Mouse (Mus musculus) thymus, adult 2 months (tissue): ENCODE measurements at regions not wholly inside any gene's neighbourhood (a gene's known extent, or its start where the extent isn't known, plus 50 kb on each side); places are given as distances from the start of the nearest gene placed in this dataset.

Experiments
- CTCF ChIP-seq: fragments of 200-500 bp; IDR thresholded peaks from 2 replicates; pipeline ENCODE4 v1.5.1; 2012; ENCODE audit warnings: mild to moderate bottlenecking, control low read depth, low read length, moderate library complexity, borderline replicate concordance; ENCODE audit not compliant: control insufficient read depth, poor library complexity, insufficient read depth; ENCODE audit errors: extremely low read depth
- POLR2A ChIP-seq: fragments of 200-500 bp; IDR thresholded peaks from 2 replicates; pipeline ENCODE4 v1.6.1; 2012; ENCODE audit warnings: mild to moderate bottlenecking, low read length, control low read depth, moderate library complexity; ENCODE audit not compliant: control insufficient read depth, poor library complexity, insufficient read depth; ENCODE audit errors: extremely low read depth

DNA sequence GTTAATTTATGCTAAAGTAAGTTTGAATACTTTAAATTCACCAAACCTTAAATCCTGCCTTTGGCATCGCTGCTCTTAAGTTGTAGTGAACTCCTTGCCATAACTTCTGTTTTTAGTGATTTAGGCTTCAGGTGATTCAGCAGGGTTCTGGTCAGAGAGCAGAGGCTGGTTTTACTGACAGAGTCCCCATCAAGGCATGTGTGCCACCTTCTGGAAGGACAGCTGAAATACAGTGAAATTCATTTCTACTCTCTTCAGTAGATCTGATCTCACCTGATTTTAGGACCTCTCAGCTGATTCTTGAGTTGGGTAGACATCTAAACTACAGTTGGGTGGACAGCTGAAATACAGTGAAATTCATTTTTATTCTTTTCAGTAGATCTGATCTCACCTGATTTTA lies 132.4 kb upstream of the Galnt5 start:
- TF ChIP-seq CTCF (no peak), POLR2A (no peak)
